In genomic region chr9:51993486-51994275, GRCm38 (mm10) we compare ENCODE assay signal across 8 mouse cellular contexts. TPM values are rescaled to one million over a fixed set of nuclear protein-coding genes. Genes with fewer than 3 reads are reported as not detected.
DNase-seq lines count a peak whose midpoint lies in the region; ATAC-seq and TF ChIP-seq lines count a peak whose summit lies in the region.

No protein-coding gene starts in this region.

- no peaks in the 10 kb centered on the region for H3K36me3 ChIP-seq in kidney, adult 2 months (ENCODE audit: control insufficient read depth, insufficient read depth, low read length)
- no peaks in the 10 kb centered on the region for H3K36me3 ChIP-seq in kidney, embryonic 16.5 days (ENCODE audit: insufficient read depth, low read length)
- no peaks in the 10 kb centered on the region for H3K36me3 ChIP-seq in midbrain, embryonic 14.5 days (ENCODE audit: control insufficient read depth, insufficient read depth, low read length)

- peak overlapping the region; percentile 63 for H3K27ac ChIP-seq in kidney, adult 2 months (ENCODE audit: insufficient read depth, low read depth, low read length)
- H3K27ac ChIP-seq in kidney, embryonic 16.5 days (ENCODE audit: low read length) = no peak overlapping the region
- no peak overlapping the region for H3K27ac ChIP-seq in midbrain, embryonic 14.5 days (replicated peaks; ENCODE audit: low read depth, low read length)

- TF ChIP-seq CTCF in kidney, adult 2 months (conservative IDR thresholded peaks at IDR 0.05; ENCODE audit: insufficient read depth, insufficient read length, low read depth, low read length) = peak; percentile 65

- peaks cover 8% of the 10 kb centered on the region; the same call in 1 of the 2 replicates for H3K9me3 ChIP-seq in kidney, embryonic 16.5 days (ENCODE audit: low read length)
- 0 out of 2 replicates have a peak, but pooled peaks cover 8% of the 10 kb centered on the region for H3K9me3 ChIP-seq in midbrain, embryonic 14.5 days (ENCODE audit: control insufficient read depth, low read length)

- H3K27me3 ChIP-seq in kidney, adult 2 months (replicated peaks; ENCODE audit: control insufficient read depth, insufficient read depth, low read length) = no peaks in the 10 kb centered on the region
- H3K27me3 ChIP-seq in kidney, embryonic 16.5 days (ENCODE audit: insufficient read depth, low read length) = no peaks in the 10 kb centered on the region
- H3K27me3 ChIP-seq in midbrain, embryonic 14.5 days (ENCODE audit: control insufficient read depth, insufficient read depth, low read length) = no peaks in the 10 kb centered on the region

- no peak overlapping the region for H3K9ac ChIP-seq in kidney, embryonic 16.5 days (replicated peaks; ENCODE audit: low read length)
- H3K9ac ChIP-seq in midbrain, embryonic 14.5 days (replicated peaks; ENCODE audit: low read length) = no peak overlapping the region

- no peak for ATAC-seq in kidney, embryonic 16.5 days (ENCODE audit: low FRiP score, low TSS enrichment)
- ATAC-seq in midbrain, embryonic 14.5 days (ENCODE audit: low FRiP score, low TSS enrichment) = no peak

- 76% methylated on average over 4 of the region's 4 CpGs for WGBS in kidney, adult 2 months
- 81% methylated on average over 4 of the region's 4 CpGs for WGBS in kidney, embryonic 16.5 days
- WGBS in midbrain, embryonic 14.5 days = 78% methylated on average over 4 of the region's 4 CpGs

- DNase-seq in kidney, adult 2 months = peak; percentile 73
- DNase-seq in ES-CJ7 (ENCODE audit: low read depth, low spot score) = peak; percentile 63
- peak; percentile 10 for DNase-seq in c-Kit-positive CD71-positive TER-119-positive erythroid progenitor cells, embryonic 14.5 days (ENCODE audit: low spot score)
- DNase-seq in mesoderm, embryonic 11.5 days (ENCODE audit: low read depth, low spot score) = peak; percentile 15
- DNase-seq in yolk sac, embryonic 10.5 days (ENCODE audit: low spot score) = no peak
- no peak for DNase-seq in layer of hippocampus, adult 9-10 months (ENCODE audit: low spot score)
- no peak for DNase-seq in midbrain, embryonic 14.5 days

- H3K4me1 ChIP-seq in kidney, adult 2 months (ENCODE audit: control insufficient read depth, insufficient read depth, low read length) = peaks cover 14% of the 10 kb centered on the region
- H3K4me1 ChIP-seq in kidney, embryonic 16.5 days (ENCODE audit: insufficient read depth, low read length) = 0 out of 2 replicates have a peak, but pooled peaks cover 2% of the 10 kb centered on the region
- H3K4me1 ChIP-seq in midbrain, embryonic 14.5 days (ENCODE audit: control insufficient read depth, insufficient read depth, low read length) = no peaks in the 10 kb centered on the region

- no peak overlapping the region for H3K4me3 ChIP-seq in kidney, adult 2 months (ENCODE audit: insufficient read depth, low read depth, low read length)
- H3K4me3 ChIP-seq in kidney, embryonic 16.5 days (ENCODE audit: low read length) = no peak overlapping the region
- no peak overlapping the region for H3K4me3 ChIP-seq in midbrain, embryonic 14.5 days (replicated peaks; ENCODE audit: low read depth, low read length)

- H3K4me2 ChIP-seq in kidney, embryonic 16.5 days (replicated peaks; ENCODE audit: low read depth, low read length) = no peak overlapping the region
- H3K4me2 ChIP-seq in midbrain, embryonic 14.5 days (ENCODE audit: low read length) = no peak overlapping the region

- TF ChIP-seq POLR2A in kidney, adult 2 months (IDR thresholded peaks at IDR 0.05; ENCODE audit: low read depth, low read length) = no peak

RNA-seq across cellular contexts. Expression of gene Fdx1, which starts 30.3 kb away (rescaled TPM):
- polyA plus RNA-seq in kidney, adult 2 months (2012; rRNA removed) = 156 and 211 TPM in 2 replicates
- 114 and 119 TPM in 2 replicates for polyA plus RNA-seq in kidney, embryonic 16.5 days (2015; fragmentation: Nextera tagmentation; extraction: Ambion mirVana)
- 43.0 and 48.9 TPM in 2 replicates for polyA plus RNA-seq in midbrain, embryonic 14.5 days (2014; fragmentation: Nextera tagmentation; extraction: Ambion mirVana)

RNA-seq across cellular contexts. Expression of gene Rdx, which starts 53.3 kb away (rescaled TPM):
- 25.5 and 39.2 TPM in 2 replicates for polyA plus RNA-seq in kidney, adult 2 months (2012; rRNA removed)
- polyA plus RNA-seq in kidney, embryonic 16.5 days (2015; fragmentation: Nextera tagmentation; extraction: Ambion mirVana) = 119 and 122 TPM in 2 replicates
- polyA plus RNA-seq in midbrain, embryonic 14.5 days (2014; fragmentation: Nextera tagmentation; extraction: Ambion mirVana) = 79.8 and 114 TPM in 2 replicates

Comparison
In these comparisons a context has a peak if more than half of its experiments do, and no peak if none do; other contexts are left out.
1. DNase-seq: peak in kidney, adult 2 months (single experiment), ES-CJ7 (single experiment), c-Kit-positive CD71-positive TER-119-positive erythroid progenitor cells, embryonic 14.5 days (single experiment) and mesoderm, embryonic 11.5 days (single experiment); none in yolk sac, embryonic 10.5 days (single experiment), layer of hippocampus, adult 9-10 months (single experiment) and midbrain, embryonic 14.5 days (single experiment).